ENCODE assay signal across 24 mouse cellular contexts in genomic region chr2:34082486-34082885, GRCm38 (mm10).
DNase-seq lines count a peak whose midpoint lies in the region; ATAC-seq lines count a peak whose summit lies in the region.
"Had no signal": no experiment of that assay in that cellular context is flagged by ENCODE, and none has a peak within 500 bp of the region (broad histone marks: within the 10 kb centered on the region; RNA-seq: fewer than 3 reads in every experiment).

No protein-coding gene starts in this region.

- DNase-seq in ES-CJ7 (ENCODE audit: low read depth, low spot score), result peak; percentile 12
- peak; percentile 18 for DNase-seq in NIH3T3 (ENCODE audit: low read depth)
- no peak for DNase-seq in cerebellum, adult 9-11 months
- DNase-seq: adrenal gland, adult 2 months; adrenal gland, postnatal 14 days; cerebellum, adult 11 months; cerebellum, adult 8-10 months; cerebellum, postnatal 14 days; gastrocnemius, postnatal 25 days; heart, adult 18-20 months; heart, postnatal 10 days; heart, postnatal 36 days; kidney, adult 2 months had no signal

- H3K9me3 ChIP-seq in megakaryocyte, embryonic 14.5 days, result peaks cover 9% of the 10 kb centered on the region
- H3K9me3 ChIP-seq: forebrain, embryonic 13.5 days; heart, embryonic 15.5 days; hindbrain, embryonic 15.5 days had no signal

- no peaks in the 10 kb centered on the region for H3K36me3 ChIP-seq in megakaryocyte, embryonic 14.5 days (replicated peaks; ENCODE audit: low read length)
- H3K36me3 ChIP-seq: forebrain, embryonic 10.5 days; heart, embryonic 12.5 days; heart, embryonic 15.5 days; hindbrain, embryonic 15.5 days had no signal

- ATAC-seq in megakaryocyte, adult 5-6 weeks (ENCODE audit: poor library complexity, severe bottlenecking), result no peak
- no peak for ATAC-seq in frontal cortex, adult (ENCODE audit: low TSS enrichment)
- no peak for ATAC-seq in CD4-positive, CD25-positive, alpha-beta regulatory T cell, adult 4 months
- ATAC-seq: forebrain, embryonic 13.5 days; forebrain, embryonic 16.5 days; intestine, postnatal 0 days had no signal

- no peaks in the 10 kb centered on the region for H3K4me1 ChIP-seq in megakaryocyte, embryonic 14.5 days
- H3K4me1 ChIP-seq: heart, embryonic 12.5 days; heart, embryonic 15.5 days had no signal

- peaks cover 43% of the 10 kb centered on the region for H3K27me3 ChIP-seq in megakaryocyte, embryonic 14.5 days (replicated peaks)
- H3K27me3 ChIP-seq: hindbrain, embryonic 15.5 days had no signal

- peak overlapping the region; percentile 35 for H3K4me3 ChIP-seq in megakaryocyte, embryonic 14.5 days (replicated peaks)
- H3K4me3 ChIP-seq: forebrain, embryonic 10.5 days; forebrain, embryonic 13.5 days; heart, embryonic 12.5 days; heart, embryonic 15.5 days; hindbrain, embryonic 15.5 days had no signal
